Mouse (Mus musculus) megakaryocyte, embryonic 14.5 days (primary cell): ENCODE data around the gene Taf15.

Experiments
- FLI1 ChIP-seq: IDR thresholded peaks from 2 replicates; pipeline ENCODE4 v1.6.1; 2012; ENCODE audit warnings: low read length, inconsistent platforms, mixed read lengths
- GATA1 ChIP-seq: IDR thresholded peaks from 3 replicates; pipeline ENCODE4 v1.6.1; 2012; ENCODE audit warnings: mixed read lengths, low read length, inconsistent platforms, borderline replicate concordance

DNA sequence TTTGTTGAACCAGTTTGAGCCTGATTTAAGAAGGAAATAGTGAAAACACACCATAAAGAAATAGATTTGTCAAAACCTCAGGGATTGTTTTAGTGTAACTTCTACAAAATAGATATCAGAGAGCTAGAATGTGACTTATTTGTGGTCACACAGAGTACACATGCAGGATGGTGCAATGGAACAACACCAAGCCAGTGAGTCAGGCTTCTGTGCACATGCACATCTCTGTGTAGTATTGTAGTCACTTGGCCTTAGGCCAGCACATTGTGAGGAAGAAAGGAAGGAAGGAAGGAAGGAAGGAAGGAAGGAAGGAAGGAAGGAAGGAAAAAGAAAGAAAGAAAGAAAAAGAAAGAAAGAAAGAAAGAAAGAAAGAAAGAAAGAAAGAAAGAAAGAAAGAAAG lies 44.3 kb downstream of the Taf15 start:
- TF ChIP-seq GATA1 (no peak), FLI1 (no peak)
